Mouse (Mus musculus) bone marrow, adult 2 months (tissue): ENCODE data around the gene Tpd52l2.

Experiments
- CTCF ChIP-seq: fragments of 200-500 bp; IDR thresholded peaks from 2 replicates; pipeline ENCODE4 v1.5.1; 2011; ENCODE audit warnings: low read length, control low read depth; ENCODE audit not compliant: control insufficient read depth, insufficient read depth
- POLR2A ChIP-seq: fragments of 200-500 bp; IDR thresholded peaks from 2 replicates; pipeline ENCODE4 v1.6.1; 2011; ENCODE audit warnings: low read depth, mild to moderate bottlenecking, control low read depth, low read length, borderline replicate concordance; ENCODE audit not compliant: control insufficient read depth

DNA sequence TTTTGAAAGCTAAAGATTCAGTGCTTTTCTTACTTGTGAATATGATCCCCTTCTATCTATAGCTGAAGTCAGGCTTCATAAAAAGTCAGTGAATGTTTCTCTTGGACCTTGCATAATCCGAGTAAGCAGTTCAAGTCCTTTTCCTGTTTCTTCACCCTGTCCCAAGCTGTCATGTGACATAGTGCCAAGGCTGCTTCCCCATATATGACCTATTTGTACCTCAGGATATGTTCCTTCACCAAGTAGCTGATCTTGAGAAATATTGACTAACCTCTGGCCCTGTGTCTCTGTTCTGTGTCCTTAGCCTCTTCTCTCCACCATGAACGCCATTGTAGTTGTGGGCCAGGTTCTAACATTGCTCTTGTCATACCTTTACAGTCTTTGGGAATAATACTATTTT is 39.5 kb downstream of the Tpd52l2 start:
- TF ChIP-seq POLR2A (no peak), CTCF (no peak)
